Mouse (Mus musculus): Measurements from ENCODE around the gene Col6a4. TPM values are rescaled to one million over a fixed set of nuclear protein-coding genes. Genes with fewer than 3 reads are reported as not detected.

The Col6a4 gene
- polyA plus RNA-seq, 2 experiments from 2014 or later = 0.90 TPM; not detected in 1

GRCm38 (mm10) chr9:105949755-105950154, 146.8 kb downstream of the Col6a4 start:
- ATAC-seq = no peak

- ATAC-seq = no peak
Observed at GRCm38 (mm10) chr9:105947577-105947976, 149.0 kb downstream of the Col6a4 start.

Other genes starting within 250 kb of the Col6a4 start
- not detected for gene Col6a5, start 136.1 kb downstream of the Col6a4 start, polyA plus RNA-seq (2017; shearing (Covaris generic))
- 1 to 10 TPM; 2.9 to 3.3 TPM for gene Glyctk, start 61.4 kb upstream of the Col6a4 start, polyA plus RNA-seq (2017; shearing (Covaris generic))
- 10 to 100 TPM; 45.7 to 46.3 TPM for gene Wdr82, start 74.1 kb upstream of the Col6a4 start, polyA plus RNA-seq (2017; shearing (Covaris generic))
- gene Ppm1m, start 103.0 kb upstream of the Col6a4 start, polyA plus RNA-seq (2017; shearing (Covaris generic)) = 10 to 100 TPM; 13.6 to 14.2 TPM
- 100 to 1,000 TPM; 144 to 147 TPM for gene Twf2, start 106.3 kb upstream of the Col6a4 start, polyA plus RNA-seq (2017; shearing (Covaris generic))
- under 1 TPM in 1 of 2 experiments, not detected in 1; 0.13 TPM for gene Tlr9, start 125.8 kb upstream of the Col6a4 start, polyA plus RNA-seq (2017; shearing (Covaris generic))
- 10 to 100 TPM; 37.8 to 65.0 TPM for gene Alas1, start 151.9 kb upstream of the Col6a4 start, polyA plus RNA-seq (2017; shearing (Covaris generic))
- gene Poc1a, start 184.3 kb upstream of the Col6a4 start, polyA plus RNA-seq (2017; shearing (Covaris generic)) = 10 to 100 TPM in 1 of 2 experiments, 1 to 10 TPM in 1; 7.9 to 13.5 TPM